Mouse (Mus musculus) neural tube, embryonic 11.5 days (tissue): ENCODE results near the gene Pde10a. TPM values are rescaled to one million over a fixed set of nuclear protein-coding genes. Genes with fewer than 3 reads are reported as not detected.

Experiments used
- ATAC-seq: fragments of 200-750 bp; cut with Nextera tagmentation; 2 replicates; pipeline ENCODE4 v1.8.0; 2017; ENCODE audit warnings: moderate number of reproducible peaks, mild to moderate bottlenecking, moderate TSS enrichment, moderate library complexity; ENCODE audit not compliant: insufficient read depth, low FRiP score, low TSS enrichment
- DNase-seq: peaks from one replicate; pipeline ENCODE4 v3.0.0-alpha.2; 2015; ENCODE audit warnings: low spot score
- H3K27ac ChIP-seq: fragments of 300-500 bp; sonication (generic); 2 replicates; pipeline ENCODE4 v1.5.1; 2014; ENCODE audit warnings: low read depth, mild to moderate bottlenecking, low read length
- H3K27me3 ChIP-seq: fragments of 300-500 bp; sonication (generic); 2 replicates; pipeline ENCODE4 v1.6.1; 2014; ENCODE audit warnings: mild to moderate bottlenecking, low read length, mixed read lengths; ENCODE audit not compliant: control insufficient read depth, insufficient read depth
- H3K36me3 ChIP-seq: fragments of 300-500 bp; sonication (generic); 2 replicates; pipeline ENCODE4 v1.6.1; 2014; ENCODE audit warnings: mild to moderate bottlenecking, low read length, moderate library complexity, mixed read lengths; ENCODE audit not compliant: control insufficient read depth, insufficient read depth
- H3K4me1 ChIP-seq: fragments of 300-500 bp; sonication (generic); 2 replicates; pipeline ENCODE4 v1.6.1; 2014; ENCODE audit warnings: low read length, mixed read lengths; ENCODE audit not compliant: control insufficient read depth, insufficient read depth
- H3K4me2 ChIP-seq: fragments of 300-500 bp; sonication (generic); 2 replicates; pipeline ENCODE4 v1.6.1; 2014; ENCODE audit warnings: low read depth, mild to moderate bottlenecking, moderate library complexity
- H3K4me3 ChIP-seq: fragments of 300-500 bp; sonication (generic); 2 replicates; pipeline ENCODE4 v1.5.1; 2014; ENCODE audit warnings: low read depth, low read length
- H3K9ac ChIP-seq: fragments of 300-500 bp; sonication (generic); 2 replicates; pipeline ENCODE4 v1.6.1; 2014; ENCODE audit warnings: mild to moderate bottlenecking, low read length
- H3K9me3 ChIP-seq: fragments of 300-500 bp; sonication (generic); 2 replicates; pipeline ENCODE4 v1.6.1; 2016; ENCODE audit warnings: low read length; ENCODE audit not compliant: control insufficient read depth
- WGBS: fragments of 180-500 bp; shearing (Covaris S2); extraction: QIAGEN DNeasy Blood & Tissue Kit; methylation state at CpG from one replicate; pipeline ENCODE4 v1.1.7; 2014; 5-methylcytosine and 5-hydroxymethylcytosine counted together
- polyA plus RNA-seq: library from polyadenylated mRNA; unstranded; fragments of >200 nt; fragmentation: Nextera tagmentation; extraction: Ambion mirVana; gene quantifications from 2 replicates; pipeline ENCODE4 v1.2.1, GENCODE M21; 2014

The Pde10a gene
- polyA plus RNA-seq, 1 experiment from 2014 or later: 5.9 TPM

- peak overlapping the region; percentile 91 for H3K4me2 ChIP-seq
- under 1% methylated on average over 33 of the region's 33 CpGs for WGBS
- peaks cover 5% of the 10 kb centered on the region for H3K4me1 ChIP-seq
- peaks cover 35% of the 10 kb centered on the region for H3K27me3 ChIP-seq
- peak overlapping the region; percentile 75 for H3K27ac ChIP-seq
- H3K9me3 ChIP-seq: no peaks in the 10 kb centered on the region
- no peaks in the 10 kb centered on the region for H3K36me3 ChIP-seq
- DNase-seq: peak; percentile 66
- peak; percentile 27; the same call in 1 of the 2 replicates for ATAC-seq
- peak overlapping the region; percentile 74 for H3K4me3 ChIP-seq
- H3K9ac ChIP-seq: peak overlapping the region; percentile 86
Measured at GRCm38 (mm10) chr17:8802161-8802888, 277.2 kb downstream of the Pde10a start.

GRCm38 (mm10) chr17:8802889-8803799 is 278.0 kb downstream of the Pde10a start:
- Histone ChIP-seq H3K4me2 (peak overlapping the region; percentile 91), H3K36me3 (no peaks in the 10 kb centered on the region), H3K4me1 (peaks cover 5% of the 10 kb centered on the region), H3K9ac (peak overlapping the region; percentile 86), H3K27me3 (peaks cover 29% of the 10 kb centered on the region), H3K4me3 (peak overlapping the region; percentile 74), H3K9me3 (no peaks in the 10 kb centered on the region), H3K27ac (no peak overlapping the region)
- DNase-seq: peak; percentile 56
- no peak for ATAC-seq
- 8% methylated on average over 27 of the region's 27 CpGs for WGBS

GRCm38 (mm10) chr17:8807345-8807744 is 282.2 kb downstream of the Pde10a start:
- no peak overlapping the region for H3K27ac ChIP-seq
- 44% methylated on average over 3 of the region's 3 CpGs for WGBS
- H3K4me1 ChIP-seq: peaks cover 3% of the 10 kb centered on the region; the same call in 1 of the 2 replicates
- H3K4me3 ChIP-seq: no peak overlapping the region
- no peak overlapping the region for H3K4me2 ChIP-seq
- H3K36me3 ChIP-seq: no peaks in the 10 kb centered on the region
- H3K9ac ChIP-seq: no peak overlapping the region
- peak; percentile 48 for DNase-seq
- peaks cover 7% of the 10 kb centered on the region for H3K27me3 ChIP-seq
- H3K9me3 ChIP-seq: no peaks in the 10 kb centered on the region
- ATAC-seq: no peak

GRCm38 (mm10) chr17:8809771-8810170 is 284.6 kb downstream of the Pde10a start:
- ATAC-seq (no peak), DNase-seq (no peak)
- Histone ChIP-seq H3K4me2 (no peak overlapping the region), H3K4me1 (no peaks in the 10 kb centered on the region; the same call in 1 of the 2 replicates), H3K27me3 (no peaks in the 10 kb centered on the region), H3K9ac (no peak overlapping the region), H3K4me3 (no peak overlapping the region), H3K9me3 (no peaks in the 10 kb centered on the region), H3K27ac (no peak overlapping the region), H3K36me3 (no peaks in the 10 kb centered on the region)
- WGBS: 79% methylated on average over 6 of the region's 6 CpGs

- Histone ChIP-seq H3K4me3 (no peak overlapping the region), H3K9me3 (no peaks in the 10 kb centered on the region), H3K27me3 (no peaks in the 10 kb centered on the region), H3K4me1 (no peaks in the 10 kb centered on the region; the same call in 1 of the 2 replicates), H3K4me2 (no peak overlapping the region), H3K27ac (no peak overlapping the region), H3K36me3 (no peaks in the 10 kb centered on the region), H3K9ac (no peak overlapping the region)
- DNase-seq: no peak
- WGBS: 93% methylated on average over 8 of the region's 8 CpGs
- no peak for ATAC-seq
Measured at GRCm38 (mm10) chr17:8810201-8810600, 285.0 kb downstream of the Pde10a start.

GRCm38 (mm10) chr17:8812228-8812865 is 287.2 kb downstream of the Pde10a start:
- DNase-seq (peak; percentile 25), ATAC-seq (no peak)
- H3K9ac ChIP-seq: no peak overlapping the region
- H3K4me1 ChIP-seq: no peaks in the 10 kb centered on the region; the same call in 1 of the 2 replicates
- no peaks in the 10 kb centered on the region for H3K36me3 ChIP-seq
- no peaks in the 10 kb centered on the region for H3K27me3 ChIP-seq
- no peak overlapping the region for H3K27ac ChIP-seq
- 59% methylated on average over 11 of the region's 12 CpGs for WGBS
- no peaks in the 10 kb centered on the region for H3K9me3 ChIP-seq
- no peak overlapping the region for H3K4me3 ChIP-seq
- H3K4me2 ChIP-seq: no peak overlapping the region

- no peak overlapping the region for H3K4me2 ChIP-seq
- no peaks in the 10 kb centered on the region; the same call in 1 of the 2 replicates for H3K4me1 ChIP-seq
- no peak overlapping the region for H3K27ac ChIP-seq
- H3K9ac ChIP-seq: no peak overlapping the region
- ATAC-seq (no peak), DNase-seq (no peak)
- H3K36me3 ChIP-seq: no peaks in the 10 kb centered on the region
- 95% methylated on average over 3 of the region's 3 CpGs for WGBS
- no peak overlapping the region for H3K4me3 ChIP-seq
- no peaks in the 10 kb centered on the region for H3K9me3 ChIP-seq
- no peaks in the 10 kb centered on the region for H3K27me3 ChIP-seq
Measured at GRCm38 (mm10) chr17:8813773-8814491, 288.8 kb downstream of the Pde10a start.

- Histone ChIP-seq H3K27me3 (no peaks in the 10 kb centered on the region), H3K4me1 (no peaks in the 10 kb centered on the region), H3K4me3 (no peak overlapping the region), H3K36me3 (no peaks in the 10 kb centered on the region), H3K9me3 (no peaks in the 10 kb centered on the region), H3K9ac (no peak overlapping the region), H3K4me2 (no peak overlapping the region), H3K27ac (no peak overlapping the region)
- no peak for DNase-seq
- ATAC-seq: no peak
- WGBS: 88% methylated on average over 3 of the region's 3 CpGs
Measured at GRCm38 (mm10) chr17:8815376-8815775, 290.2 kb downstream of the Pde10a start.
